Mouse (Mus musculus): Measurements from ENCODE around the gene Lpar1.

GRCm38 (mm10) chr4:58490374-58490773, 63.3 kb downstream of the Lpar1 start:
- TF ChIP-seq CTCF (IDR thresholded peaks at IDR 0.05; ENCODE audit: low read depth) (no peak), EP300 (IDR thresholded peaks at IDR 0.05; ENCODE audit: low read depth) (no peak)
